Mouse (Mus musculus) ovary, postnatal 10 days (tissue): ENCODE data around the gene Emp1.

Experiments
- DNase-seq: peaks from one replicate; pipeline ENCODE4 v3.0.0; 2022; ENCODE audit warnings: low spot score

The Emp1 gene

DNA sequence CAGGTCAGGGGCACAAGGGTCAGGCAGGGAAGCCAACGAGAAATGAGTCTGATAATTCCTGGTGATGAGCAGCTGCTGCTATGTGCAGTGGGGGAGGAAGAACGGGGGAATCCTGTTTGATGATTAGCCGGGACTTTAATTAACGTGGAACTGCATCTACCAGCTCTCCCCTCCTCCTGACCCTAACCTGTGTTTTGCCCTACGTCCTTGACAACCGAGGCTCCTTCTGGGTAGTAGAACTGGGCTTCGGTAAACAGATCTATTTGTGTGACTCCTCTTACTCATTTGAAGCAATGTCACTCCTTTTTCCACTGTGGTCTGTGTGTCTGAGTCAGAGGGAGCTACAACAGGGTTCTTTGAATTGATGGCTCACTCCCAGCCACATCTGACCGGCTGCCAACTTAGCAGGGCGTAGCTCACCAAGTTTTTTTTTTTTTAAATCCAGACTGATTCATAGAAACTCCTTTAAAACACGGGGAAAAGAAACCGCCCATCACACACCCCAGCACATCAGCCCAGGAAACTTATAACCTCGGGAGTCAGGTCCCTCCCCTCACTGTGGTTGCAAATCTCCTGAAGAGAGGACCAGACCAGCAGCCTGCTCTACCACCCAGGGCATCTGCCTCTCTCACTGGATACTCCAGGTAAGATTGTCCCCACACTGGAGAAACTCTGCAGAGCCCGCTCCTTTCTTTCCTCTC lies at the start of gene Emp1:
Gene Emp1, plus strand, starts transcription at position 87 of the 701 bp plus-strand sequence.
- DNase-seq, result peak; percentile 41

DNA sequence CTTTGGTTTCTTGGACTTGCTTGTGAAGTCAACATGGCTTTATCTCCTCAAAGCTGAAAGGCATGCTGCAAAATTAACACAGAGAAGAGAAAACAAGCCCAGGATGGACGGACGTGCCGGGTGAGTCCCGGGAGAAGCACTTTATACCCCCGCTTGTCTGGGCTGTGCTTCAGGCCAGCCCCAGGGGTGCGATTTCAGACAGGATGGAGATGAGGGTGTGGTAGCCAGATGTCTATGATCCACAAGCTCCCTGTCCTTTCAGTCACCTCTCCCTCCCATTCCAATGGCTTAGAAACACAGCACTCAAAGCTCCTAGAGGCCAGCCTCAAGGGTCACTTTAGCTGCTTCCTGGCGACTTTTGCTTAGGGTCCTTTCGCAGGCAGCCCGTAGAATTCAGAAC lies 48.4 kb upstream of the Emp1 start:
- DNase-seq, result no peak

DNA sequence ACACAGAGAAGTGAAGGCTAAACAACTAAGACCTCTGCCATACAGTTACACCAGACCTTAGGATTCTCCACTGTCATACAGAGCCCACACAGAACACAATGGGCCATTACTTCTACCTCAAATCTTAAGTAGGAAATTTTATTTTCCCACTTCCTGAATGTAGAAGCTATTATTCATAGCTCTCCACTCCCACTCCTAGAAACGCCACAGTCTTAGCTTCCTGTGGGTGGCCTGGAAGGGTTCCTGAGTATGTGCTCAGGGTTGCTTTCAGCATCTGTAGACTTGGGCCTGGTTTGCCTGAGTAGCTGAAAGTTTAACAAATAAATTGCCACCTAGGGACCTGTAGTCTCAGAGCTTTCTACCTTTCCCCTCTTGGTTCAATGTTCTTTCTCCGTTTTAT lies 46.2 kb upstream of the Emp1 start:
- DNase-seq, result no peak

DNA sequence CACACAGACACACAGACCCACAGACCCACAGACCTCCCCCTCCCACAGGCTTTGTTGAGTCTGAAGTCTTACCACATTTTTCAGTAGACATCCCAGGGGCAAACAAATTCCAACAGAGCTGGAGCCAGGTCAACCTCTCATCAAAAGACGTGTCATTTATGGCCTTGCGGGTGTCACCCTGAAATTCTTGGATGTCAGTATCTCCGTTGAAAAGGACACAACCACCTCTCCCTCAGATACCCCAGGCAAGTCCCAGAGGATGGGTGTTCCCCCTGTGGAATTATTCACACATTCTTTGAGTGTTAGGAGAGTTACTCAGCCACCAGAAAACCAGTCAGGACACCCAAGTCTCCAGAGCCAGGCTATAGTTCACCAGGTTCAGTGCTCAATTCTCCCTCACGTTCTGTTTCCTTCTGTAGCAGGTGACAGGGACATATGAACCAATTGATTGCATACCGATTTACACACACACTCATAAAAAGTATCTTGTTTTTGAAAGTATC lies 42.9 kb upstream of the Emp1 start:
- DNase-seq, result no peak

DNA sequence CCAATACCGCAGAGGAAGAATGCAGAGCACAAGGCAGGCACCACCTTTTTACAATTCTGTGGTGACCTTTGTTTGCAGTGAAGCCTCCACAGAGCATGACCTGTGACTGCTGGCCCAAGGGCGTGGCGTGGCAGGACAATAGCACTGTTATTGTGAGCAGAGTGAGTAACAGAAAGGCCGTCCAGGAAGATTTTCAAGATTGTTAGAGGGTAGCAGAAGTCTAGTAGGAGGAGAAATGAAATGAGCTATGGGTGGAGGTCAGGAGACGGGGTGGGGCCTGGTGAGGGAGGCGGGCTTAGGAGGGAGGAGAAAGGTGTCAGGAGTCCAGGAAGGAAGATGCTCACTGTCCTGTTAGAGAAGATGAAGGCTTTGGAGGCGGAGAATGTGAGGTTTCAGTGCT lies 39.6 kb upstream of the Emp1 start:
- no peak for DNase-seq

DNA sequence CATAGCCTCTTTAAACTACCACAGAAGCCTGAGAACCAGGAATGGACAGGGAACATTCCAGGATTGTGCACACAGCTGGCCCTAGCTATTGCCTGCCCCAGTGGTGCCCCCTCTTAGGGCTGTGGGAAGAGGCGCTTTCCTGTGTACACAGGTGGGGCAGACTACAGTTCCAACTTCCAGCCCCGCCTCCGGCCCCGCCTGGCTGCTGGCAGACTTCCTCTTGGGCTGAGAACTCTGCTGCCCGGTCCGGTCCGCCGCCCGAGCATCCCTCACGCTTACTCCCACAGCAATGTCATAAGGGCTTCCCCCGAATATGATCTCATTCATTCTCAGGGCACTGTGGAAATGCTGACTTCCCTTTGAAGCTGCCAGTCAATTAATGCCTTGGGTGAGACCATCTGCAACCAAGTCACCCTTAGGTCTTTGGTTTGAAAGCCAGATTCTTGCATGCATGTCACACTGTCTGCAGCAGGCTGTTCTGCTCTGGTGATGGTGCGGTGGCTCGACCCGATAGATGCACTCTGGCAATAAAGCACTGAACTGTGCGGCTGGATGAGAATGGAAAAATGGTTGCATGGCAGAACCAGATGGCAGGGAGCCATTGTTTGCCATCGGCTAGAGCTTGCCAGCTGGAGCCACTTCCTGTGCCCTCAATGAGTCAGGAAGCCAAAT lies 38.9 kb upstream of the Emp1 start:
- DNase-seq, result no peak

DNA sequence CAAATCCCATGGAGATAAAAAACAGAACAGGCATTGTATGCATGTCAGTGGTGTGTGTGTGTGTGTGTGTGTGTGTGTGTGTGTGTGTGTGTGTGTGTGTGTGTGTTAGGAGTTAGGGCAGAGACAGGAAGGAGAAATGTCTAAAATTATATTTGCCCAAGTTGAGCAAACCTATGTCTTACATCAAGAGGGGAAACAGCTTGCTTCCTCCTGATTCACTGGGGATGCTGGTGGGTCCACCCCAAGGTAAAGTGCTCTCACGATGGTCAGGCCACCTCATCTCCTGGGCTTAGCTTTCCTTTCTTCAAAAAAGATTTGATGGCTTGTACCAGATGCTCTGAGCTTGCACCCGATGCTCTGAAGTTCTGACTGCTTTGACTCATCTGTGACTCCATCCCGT lies 38.2 kb upstream of the Emp1 start:
- no peak for DNase-seq

DNA sequence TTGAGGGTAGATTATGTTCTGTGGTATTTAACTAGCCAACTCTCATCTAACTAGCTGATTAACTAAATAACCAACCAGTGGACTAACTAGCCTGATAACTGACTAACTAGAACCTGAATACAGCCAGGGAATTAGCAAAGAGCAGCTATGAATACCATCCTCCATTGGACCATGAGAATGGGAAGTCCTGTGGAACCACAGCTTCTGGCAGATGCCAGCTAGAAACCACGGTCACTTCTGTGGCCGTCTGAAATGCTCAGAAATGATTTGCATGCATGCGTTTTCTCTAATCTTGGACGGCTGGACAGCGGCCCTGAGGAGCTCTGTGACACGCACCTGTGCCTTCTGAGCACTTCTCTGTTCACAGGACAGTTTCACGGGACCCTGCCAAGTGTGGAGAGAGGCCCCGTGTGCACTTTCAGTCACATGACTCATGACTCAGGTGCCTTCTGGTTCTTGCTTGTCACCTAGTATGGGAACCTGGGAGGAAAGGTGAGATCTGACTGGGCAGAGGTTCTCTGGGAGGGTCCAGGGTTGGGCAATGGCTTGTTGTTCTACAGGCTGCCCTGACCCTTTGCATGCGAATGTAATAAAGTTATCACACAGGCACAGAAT lies 37.6 kb upstream of the Emp1 start:
- DNase-seq, result no peak

DNA sequence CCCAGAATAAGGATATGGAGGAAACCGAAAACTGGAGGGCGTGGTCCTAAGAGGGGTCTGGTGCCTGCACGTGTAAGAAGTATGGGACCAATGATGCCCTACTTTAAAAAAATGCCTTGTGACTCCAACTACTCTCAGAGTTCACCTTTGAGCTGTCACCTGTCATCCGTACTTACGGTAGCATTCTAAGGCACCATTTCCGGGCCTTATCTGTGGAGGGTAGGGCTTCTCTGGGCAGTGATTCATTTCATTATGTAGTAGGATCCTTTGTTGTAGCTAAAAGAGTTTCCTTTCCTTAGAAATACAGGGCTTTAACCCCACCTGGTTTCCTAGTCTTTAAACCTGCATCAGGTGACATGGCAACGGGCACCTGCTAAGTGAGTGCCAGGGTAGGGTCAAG lies 35.5 kb upstream of the Emp1 start:
- DNase-seq, result no peak

DNA sequence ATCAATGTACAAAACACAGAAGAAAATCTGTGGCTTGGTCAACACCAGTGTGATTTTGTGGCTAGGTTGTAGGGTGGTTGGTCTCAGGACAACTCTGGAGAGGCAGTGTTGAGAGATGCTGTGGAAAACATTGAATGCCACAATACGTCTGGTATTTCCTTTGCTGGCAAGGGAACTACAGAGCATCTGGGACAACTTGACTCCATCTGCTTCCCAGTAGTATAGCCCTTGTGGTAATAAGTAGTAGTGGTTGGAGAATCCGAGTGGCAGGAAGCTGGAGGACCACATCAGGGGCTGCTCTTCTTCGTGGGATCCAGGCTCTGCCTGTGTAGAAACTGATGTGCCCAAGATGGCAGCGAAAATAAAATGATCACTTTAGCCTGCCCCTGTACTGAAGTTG lies 30.4 kb upstream of the Emp1 start:
- DNase-seq, result no peak

DNA sequence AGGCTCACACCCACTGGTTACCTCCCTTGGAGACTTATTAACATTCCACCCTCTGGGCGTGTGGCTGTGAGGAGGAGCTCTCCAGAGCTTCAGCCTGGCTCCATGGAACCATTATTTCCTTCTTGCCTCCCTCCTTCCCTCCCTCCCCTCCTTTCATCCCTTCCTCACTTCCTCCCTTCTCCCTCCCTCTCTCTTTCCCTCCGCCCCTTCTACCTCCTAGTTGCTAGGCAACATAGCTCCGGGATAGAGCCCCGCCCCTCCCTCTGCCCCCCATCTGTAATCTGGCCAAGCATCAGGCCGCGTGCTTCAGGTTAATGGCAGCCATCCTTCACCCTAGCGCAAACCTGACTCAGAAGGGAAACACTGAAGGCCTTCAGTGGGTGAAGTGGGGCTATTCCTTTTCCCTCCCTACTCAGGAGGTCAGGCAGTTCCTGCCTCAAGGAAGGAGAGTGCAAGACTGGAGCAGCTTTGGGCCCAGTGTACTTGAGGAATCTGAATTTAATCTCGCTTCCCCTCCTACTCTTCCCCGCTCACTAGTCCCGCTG lies 29.5 kb upstream of the Emp1 start:
- no peak for DNase-seq

DNA sequence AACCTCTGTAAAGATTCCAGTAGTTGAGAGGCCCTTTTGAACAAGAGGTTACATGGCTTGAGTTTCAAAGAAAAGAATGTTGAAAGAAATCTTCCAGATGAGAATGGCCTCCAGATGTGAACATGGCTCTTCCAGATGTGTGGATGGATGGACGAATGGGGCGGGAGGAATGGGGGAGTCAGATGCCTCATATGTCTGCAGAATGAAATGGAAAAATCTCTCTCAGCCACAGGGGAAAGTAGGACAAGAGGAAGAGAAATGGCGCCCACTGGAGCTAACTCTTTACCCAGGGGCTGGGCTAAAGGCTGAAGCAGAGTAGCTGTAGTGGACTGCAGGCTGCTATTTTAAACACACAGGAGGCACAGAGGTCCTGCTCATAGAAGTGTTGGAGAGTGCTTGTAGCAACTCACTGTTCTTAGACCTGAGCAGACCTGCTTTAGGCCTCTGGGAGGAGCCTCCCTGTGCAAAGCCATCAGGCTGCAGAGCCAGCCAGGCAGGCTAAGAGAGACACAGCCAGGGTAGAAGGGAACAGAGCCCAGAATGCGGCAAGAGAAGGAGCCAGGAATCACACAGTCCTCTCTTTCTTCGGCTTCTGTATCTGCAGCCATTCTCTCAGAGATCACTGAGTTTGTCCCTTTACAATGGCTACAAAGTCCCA lies 28.2 kb upstream of the Emp1 start:
- no peak for DNase-seq

DNA sequence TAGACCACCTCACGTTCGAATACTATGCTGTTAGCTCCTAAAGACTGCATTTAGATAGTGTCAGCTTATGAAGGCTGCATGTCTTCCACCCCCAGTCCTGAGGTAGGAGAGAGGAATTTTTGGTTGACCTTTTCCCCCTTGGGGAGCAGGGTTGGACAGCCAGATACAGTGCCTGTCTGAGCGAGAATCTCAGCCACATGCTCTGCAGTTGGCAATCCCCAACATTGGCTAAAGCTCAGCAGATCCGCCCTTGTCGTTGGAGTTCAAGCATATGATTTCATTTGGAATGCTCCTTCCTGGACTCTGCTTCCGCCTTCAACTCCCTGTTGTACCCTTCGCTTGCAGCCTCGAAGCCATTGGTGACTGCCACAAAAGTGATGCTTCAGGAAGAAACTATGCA lies 26.0 kb upstream of the Emp1 start:
- no peak for DNase-seq

DNA sequence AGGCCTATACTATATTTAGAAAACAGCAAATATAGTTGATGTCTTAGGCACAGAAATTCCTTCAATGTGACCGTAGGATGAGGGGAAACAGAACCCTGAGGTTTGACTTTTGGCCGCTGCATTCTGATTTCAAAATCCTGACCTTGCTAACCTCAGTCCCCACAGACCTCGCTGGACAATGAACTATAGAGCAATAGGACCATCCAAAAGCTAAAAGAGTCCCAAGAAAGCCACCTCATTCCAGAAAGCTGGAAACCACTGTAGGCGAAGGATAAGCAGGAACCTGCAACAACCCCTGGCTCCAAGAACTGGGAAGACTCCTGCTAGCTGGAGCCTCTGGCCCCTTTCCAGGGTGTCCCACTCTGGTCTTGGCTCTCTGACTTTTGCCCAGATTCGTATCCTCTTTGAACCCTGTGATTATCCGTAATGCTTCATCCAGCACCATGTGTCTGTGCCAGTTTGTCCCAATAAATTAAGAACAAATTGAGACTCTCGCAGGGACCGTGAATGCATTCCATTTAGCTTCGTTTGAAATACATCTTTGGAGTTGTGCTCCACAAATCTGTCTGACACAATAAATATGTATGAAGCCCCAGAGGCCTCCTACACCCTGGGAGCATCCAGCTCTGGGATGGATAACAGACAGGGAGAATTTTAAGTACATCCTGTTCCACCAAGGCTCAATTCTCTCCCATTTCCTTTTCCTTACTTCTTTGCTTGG lies 21.8 kb upstream of the Emp1 start:
- DNase-seq, result no peak

DNA sequence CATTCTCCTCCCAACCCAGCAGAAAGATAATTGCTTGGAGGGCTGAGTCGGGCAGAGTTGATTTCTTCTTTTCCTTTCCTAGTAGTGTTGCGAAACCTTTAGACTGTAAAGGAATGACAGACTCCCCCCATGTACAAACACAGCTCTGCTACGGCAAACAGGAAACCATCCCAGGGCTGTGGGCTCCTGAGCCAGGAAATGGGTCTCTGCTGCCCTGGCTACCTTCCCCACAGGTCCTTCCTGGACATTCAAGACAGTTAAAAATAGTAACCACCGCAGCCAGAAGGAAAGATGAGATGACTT lies 21.3 kb upstream of the Emp1 start:
- DNase-seq, result no peak

DNA sequence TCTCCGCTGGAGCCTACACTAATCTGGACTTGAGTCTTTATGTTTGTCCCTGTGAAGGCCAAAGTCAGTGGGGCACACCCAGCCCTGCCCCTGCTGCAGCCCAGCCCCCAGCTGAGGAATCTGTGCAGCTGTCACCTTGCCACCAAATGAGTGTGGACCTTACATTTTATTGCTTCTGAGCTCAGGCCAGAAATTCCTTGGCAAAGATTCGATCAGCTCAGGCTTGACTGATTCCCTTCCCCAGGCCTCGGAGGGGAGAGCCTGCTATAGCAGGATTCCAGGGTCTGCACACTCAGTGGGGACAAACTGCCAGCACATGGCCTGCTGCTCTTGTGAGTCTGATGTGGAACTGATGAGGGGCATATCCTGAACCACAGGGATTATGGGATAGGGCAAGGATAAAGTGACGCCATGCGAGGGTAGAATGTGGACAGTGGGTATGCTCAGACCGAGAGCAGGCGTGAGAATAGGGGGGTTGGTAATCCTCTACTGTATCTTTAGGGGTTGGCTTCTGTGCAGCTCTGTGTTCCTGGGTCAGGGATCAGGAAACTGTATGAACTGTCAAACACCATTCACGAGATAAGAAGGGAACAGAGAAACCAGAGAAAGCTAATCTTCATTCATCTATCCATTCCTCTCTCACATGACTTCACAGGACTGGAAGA lies 10.6 kb upstream of the Emp1 start:
- DNase-seq, result no peak

DNA sequence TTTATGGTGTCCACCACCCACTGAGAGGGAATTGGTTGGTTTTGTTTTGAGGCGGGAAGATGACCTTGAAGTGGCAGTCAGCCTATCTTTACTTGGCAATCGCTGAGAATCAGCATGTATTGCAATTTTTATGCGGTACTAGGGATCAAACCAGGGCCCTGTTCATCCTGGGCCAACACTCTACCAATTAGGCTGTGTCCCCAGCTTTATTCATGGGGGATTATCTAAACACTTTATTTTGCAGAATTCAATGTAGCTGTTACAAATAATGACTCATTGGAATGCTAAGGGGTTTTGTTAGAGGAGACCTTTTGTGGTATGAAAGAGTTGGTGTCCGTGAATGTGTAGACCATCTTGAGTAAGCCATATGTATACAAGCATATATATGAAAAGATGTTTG lies 9.8 kb upstream of the Emp1 start:
- no peak for DNase-seq

DNA sequence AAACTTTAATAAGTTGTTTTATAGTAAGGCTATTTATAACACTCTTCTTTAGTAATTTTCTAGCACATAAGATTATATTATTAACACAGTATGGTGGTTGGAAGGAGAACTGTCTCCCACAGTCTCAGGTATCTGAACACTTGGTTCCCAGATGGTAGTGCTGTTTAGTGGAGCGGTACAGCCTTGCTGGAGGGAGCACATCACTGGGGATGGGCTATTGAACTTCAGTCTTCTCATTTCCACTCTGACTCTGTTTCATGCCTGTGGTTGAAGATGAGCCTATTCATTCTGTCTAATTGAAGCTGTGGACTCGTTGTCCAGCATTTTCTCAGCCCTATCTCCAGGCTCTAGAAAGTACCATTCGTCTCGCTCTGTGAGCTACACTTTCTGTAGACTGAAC lies 7.4 kb upstream of the Emp1 start:
- no peak for DNase-seq

DNA sequence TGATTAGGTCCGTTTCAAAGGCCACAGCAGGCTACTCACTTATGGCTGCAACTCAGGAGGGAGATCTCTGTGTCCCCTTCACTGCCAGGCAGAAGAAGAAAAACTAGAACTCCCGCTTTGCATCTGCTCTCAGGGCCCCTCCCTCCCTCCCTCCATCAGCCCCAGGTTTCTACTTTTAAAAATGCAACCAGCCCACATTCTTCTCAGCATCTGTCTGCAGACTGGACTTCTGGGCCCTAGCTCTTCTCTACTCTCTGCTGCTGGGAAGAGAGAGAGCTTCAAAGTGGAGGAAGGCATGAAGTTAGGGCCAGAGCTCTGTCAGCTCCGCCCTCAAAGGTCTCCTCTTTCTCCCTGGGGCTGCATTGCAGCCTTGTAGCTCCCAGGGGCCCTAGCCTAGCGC lies 2.0 kb upstream of the Emp1 start:
- DNase-seq, result no peak

DNA sequence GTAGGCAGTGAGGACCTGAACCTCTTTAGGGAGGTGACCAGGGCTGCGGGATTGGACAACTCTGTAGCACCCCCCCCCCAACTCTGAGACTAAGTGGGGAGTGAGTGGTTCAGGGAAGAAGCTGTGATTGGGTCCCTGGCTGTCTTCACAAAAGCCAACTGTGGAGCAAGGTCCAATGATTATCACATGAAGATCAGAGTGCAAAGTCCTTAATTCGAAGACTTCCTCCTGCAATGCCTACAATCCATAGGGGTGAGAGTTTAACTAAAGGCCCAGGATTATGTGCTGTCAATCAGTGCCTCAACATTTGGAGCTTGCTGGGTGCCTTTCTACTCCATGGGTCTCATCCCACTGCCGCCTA lies 267 bp upstream of the Emp1 start:
- no peak for DNase-seq

DNA sequence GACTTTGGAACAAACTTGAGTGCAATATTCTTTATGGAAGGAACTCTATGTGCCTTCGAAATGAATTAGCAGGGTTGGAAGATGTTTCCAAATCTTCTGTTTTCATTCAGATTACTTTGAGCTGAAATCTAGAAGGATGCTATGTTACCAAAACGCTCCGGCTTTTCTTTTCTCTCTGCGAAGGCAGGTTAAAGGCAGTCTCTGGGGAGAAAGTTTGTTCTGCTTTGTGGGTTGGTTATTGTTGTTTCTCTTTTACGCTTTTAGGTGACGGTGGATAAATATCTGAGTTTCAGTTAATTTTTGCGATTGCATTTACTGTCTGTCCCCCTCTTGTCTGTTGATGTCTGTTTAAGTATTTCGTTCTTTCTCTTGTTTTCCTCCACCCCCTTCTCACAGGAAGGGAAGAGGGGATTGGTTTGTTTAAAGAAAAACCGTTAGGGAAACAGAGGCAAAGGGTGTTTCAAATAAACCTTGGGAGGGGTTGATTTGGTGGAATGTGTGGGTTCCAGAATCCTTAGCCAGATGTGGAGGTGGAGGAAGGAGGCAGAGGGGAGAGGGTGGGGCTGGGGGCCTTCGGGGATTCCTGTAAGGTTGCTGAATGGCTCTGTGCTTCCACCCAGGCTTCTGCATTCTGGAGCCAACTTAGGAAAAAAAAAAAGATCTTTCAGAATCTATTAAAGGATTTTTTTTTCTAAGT lies 1.1 kb downstream of the Emp1 start:
- no peak for DNase-seq
